Mouse (Mus musculus) urinary bladder, adult 2 months (tissue): Measurements from ENCODE around the gene Pmepa1. TPM values are rescaled to one million over a fixed set of nuclear protein-coding genes. Genes with fewer than 3 reads are reported as not detected.

Experiments
- DNase-seq: peaks from one replicate; pipeline ENCODE4 v3.0.0; 2022; ENCODE audit warnings: low spot score
- polyA plus RNA-seq: library from polyadenylated mRNA; depleted of rRNA; stranded (reverse); fragments of >200 nt; gene quantifications from 2 replicates; pipeline ENCODE4 v1.2.3, GENCODE M21; 2012

The Pmepa1 gene
- polyA plus RNA-seq, 1 experiment: 37.0 TPM

DNA sequence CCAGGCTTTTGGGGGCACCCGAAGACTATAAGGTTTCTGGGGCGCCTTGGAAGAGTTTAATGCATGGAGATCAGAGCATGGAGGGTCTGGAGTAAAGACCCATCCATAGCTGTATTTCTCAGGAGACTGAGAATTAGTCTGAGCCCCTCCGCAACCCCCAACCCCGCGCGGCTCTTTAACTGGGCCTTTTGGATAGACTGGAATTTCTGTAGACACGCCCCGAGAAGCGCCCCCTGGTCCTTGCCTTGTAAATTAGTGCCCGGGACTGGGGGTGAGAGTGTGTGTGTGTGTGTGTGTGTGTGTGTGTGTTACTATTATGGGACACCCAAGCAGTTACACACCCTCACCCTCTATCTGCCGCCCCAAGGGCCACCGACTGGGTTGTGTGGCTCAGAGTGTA, 526 bp upstream of the Pmepa1 start:
- no peak for DNase-seq

DNA sequence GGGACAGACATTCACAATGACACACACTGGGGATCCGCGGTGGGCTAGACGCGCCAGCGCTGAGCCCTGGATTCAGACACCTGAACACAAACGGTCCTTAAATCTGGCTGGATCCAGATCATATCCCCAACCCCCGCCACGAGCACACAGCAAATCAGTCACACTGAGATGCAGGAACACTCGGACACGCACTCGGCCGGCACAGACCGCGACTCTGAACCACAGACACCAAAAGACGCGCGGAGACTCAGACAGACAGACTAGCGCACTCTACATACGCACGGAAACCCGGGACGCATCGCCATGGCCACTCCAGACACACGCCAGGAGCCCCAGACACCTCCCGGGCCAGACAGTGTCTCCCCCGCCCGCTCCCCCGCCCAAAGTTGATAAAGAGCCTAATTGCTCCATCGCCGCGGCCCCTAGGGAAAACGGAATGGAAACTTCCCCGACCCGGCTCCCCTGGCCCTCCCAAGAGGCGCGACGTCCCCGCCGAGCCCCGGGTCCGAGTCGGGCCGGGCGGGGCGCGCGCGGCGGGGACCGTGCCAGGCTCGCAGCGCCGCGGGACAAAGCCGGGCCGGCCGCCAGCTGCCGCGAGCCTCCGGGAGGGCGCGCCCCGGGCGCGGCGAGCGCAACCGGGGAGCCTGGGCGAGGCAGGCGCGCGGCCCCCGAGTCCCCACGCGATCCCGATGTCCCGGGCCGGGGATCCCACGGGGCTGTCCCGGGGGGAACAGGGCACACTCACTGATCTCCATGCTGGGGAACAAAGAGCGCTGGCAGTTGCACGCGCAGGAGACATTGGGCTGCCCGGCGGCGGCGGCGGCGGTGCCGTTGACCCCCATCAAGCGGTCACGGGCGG, 761 bp downstream of the Pmepa1 start:
- no peak for DNase-seq

- no peak for DNase-seq
These were observed 1.6 kb downstream of the Pmepa1 start for GRCm38 (mm10) chr2:173274428-173275342.

- DNase-seq: no peak
These were observed 2.4 kb downstream of the Pmepa1 start for GRCm38 (mm10) chr2:173273885-173274284.

- DNase-seq: no peak
These were observed 3.9 kb downstream of the Pmepa1 start for GRCm38 (mm10) chr2:173272354-173272900.

- DNase-seq: no peak
These were observed 4.8 kb downstream of the Pmepa1 start for GRCm38 (mm10) chr2:173271541-173271940.

- no peak for DNase-seq
These were observed 5.6 kb downstream of the Pmepa1 start for GRCm38 (mm10) chr2:173270601-173271248.

GRCm38 (mm10) chr2:173270196-173270595, 6.1 kb downstream of the Pmepa1 start:
- DNase-seq: no peak

- no peak for DNase-seq
These were observed 8.8 kb downstream of the Pmepa1 start for GRCm38 (mm10) chr2:173267562-173267961.

DNA sequence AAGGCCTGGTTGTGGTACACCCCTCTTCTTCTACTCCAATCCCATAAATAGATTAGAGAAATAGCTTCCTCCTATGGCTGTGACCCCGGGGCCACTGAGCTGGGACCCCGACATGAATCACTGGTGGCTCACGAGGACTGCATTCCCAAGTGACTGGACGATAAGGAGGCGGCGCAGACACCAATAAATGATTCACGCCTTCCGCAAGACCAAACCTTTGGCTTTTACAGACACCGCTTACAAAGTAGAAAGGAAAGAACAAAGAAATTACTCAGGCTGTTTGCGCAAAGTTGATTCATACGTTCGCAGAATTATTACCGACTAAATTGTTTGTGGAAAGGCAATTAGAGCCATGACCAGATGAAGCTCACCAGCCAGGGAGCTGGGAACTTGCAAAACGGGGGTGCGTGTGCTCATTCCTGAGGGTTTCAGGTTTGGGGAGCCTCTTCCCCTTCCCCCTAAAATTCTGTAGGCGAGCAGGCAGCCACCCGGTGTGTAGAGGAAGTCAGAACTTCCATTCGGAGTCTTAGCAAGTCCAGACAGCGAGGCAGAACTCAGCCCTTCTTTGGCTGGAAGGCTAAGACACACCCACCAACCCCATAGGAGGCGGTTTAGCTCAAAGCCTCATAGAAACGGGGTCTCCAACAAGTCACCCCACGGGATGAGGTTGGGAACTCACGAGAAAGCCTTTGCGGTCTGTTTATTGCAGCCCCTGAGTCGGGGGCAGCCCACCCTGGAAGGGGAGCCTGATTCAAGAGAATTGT, 9.8 kb downstream of the Pmepa1 start:
- DNase-seq: no peak

- no peak for DNase-seq
These were observed 10.7 kb downstream of the Pmepa1 start for GRCm38 (mm10) chr2:173265468-173266265.

- DNase-seq: no peak
These were observed 11.7 kb downstream of the Pmepa1 start for GRCm38 (mm10) chr2:173264467-173265128.

GRCm38 (mm10) chr2:173263636-173264330, 12.6 kb downstream of the Pmepa1 start:
- DNase-seq: no peak

DNA sequence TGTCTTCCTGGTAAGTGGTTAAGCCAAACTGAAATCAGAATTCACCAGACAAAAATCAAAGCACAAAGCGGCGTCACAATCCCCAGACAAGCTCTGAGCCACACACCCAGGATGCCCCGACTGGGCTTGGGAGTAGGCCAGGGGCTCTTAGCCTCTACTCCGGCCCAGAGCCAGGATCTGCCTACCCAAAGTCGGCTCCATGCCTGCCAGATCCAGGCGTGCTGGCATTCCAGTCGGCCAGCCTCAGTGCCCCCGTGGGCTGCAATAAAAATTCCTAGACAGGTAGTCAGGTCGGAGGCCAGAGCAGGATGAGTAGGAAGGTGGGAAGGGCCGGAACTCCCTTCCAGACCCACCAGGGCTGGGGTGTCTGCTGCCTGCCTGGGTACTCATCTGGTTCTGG, 14.8 kb downstream of the Pmepa1 start:
- DNase-seq: no peak

DNA sequence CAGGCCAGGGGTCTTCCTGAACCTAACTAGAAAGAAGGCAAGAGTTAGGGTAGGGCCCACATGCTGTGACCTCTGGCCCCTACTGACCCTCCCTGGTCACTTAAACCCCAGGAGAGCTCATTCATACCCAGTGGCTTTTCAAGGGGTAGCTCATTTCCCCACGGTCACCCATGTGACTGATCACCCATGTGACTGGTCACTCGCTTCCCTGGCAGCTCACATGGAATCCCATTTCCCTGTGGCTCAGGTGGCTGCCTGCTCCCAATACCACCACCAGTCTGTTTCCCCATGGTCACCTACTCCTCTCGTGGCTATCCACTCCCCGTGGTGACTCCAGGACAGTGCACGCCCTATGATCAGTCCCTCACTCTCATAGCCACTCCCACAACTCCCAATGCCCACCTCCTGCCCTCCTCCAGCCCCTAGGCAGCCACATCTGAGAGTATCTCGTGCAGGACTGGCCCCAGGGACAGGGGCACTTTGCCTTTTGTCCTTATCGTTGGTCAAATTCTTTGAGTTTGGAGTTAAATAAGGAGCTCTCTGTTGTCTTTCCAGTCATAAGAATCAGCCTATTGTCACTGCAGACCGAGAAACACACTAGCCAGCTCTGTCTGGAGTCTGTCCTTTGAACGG, 17.8 kb downstream of the Pmepa1 start:
- no peak for DNase-seq

DNA sequence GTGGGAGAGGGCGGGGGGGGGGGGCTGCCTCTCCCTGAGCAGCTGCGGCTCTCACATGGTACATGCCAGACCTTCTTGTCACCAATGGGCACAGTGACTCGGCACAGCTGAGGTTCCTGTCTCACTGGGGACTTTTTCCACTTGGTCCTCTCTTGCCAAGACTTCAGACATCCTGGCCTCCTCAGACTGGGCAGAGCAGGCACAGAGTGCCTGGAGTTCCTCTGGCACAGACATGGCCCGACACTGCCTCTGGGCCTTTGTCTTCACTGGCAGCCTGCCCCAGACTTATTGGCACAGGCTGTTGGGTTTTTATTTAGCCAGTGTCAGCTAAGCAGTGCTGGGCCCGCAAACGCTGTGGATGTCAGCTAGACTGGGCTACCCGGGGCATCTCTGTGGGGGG, 18.7 kb downstream of the Pmepa1 start:
- no peak for DNase-seq

- DNase-seq: no peak
These were observed 19.8 kb downstream of the Pmepa1 start for GRCm38 (mm10) chr2:173256552-173256949.

DNA sequence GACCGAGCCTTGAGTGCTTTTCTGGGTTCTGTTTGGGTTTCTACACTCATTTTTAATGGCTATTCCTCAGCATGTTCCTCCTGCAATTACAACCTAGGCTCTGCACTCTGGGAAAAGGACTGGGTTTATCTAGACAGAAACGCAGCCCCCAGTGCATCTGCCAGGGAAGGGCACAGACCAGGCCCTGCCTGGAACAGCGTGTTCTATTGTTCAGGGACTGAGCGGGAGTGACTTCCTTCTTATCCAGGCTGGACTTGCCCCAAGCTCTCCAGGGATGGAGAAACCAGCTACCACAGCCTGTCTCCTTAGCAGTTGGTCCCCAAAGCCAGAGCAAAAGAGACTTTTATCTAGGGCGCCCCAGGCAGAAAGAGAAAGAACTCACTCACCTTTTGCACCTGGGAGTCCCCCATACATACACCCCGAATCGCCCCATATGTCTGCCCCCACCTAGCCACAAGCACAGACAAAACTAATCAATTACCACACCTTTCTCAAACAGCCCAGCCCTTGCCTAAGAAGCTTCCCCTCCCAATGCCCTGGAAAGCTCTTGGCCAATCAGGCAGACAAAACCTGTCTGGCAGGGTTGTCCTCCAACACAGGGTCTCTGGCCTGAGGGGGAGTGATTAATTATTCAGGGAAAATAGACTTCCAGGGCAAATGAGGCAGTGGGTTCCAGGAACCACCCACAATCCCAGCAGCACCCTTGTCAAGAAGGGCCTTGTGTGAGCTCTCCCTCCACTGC, 20.4 kb downstream of the Pmepa1 start:
- no peak for DNase-seq
